Mouse (Mus musculus) embryonic facial prominence, embryonic 13.5 days (tissue): ENCODE data around the gene Nkain2. TPM values are rescaled to one million over a fixed set of nuclear protein-coding genes. Genes with fewer than 3 reads are reported as not detected.

Experiments used
- ATAC-seq: fragments of 200-750 bp; cut with Nextera tagmentation; 2 replicates; pipeline ENCODE4 v1.8.0; 2017; ENCODE audit warnings: low read depth; ENCODE audit not compliant: insufficient number of reproducible peaks, insufficient read depth, low FRiP score, low TSS enrichment
- H3K27ac ChIP-seq: fragments of 300-500 bp; sonication (generic); 2 replicates; pipeline ENCODE4 v1.5.1; 2015; ENCODE audit warnings: moderate library complexity, mild to moderate bottlenecking, inconsistent platforms
- H3K27me3 ChIP-seq: fragments of 300-500 bp; sonication (generic); 2 replicates; pipeline ENCODE4 v1.6.1; 2015; ENCODE audit warnings: mild to moderate bottlenecking, inconsistent platforms
- H3K36me3 ChIP-seq: fragments of 300-500 bp; sonication (generic); 2 replicates; pipeline ENCODE4 v1.6.1; 2015; ENCODE audit warnings: mild to moderate bottlenecking, inconsistent platforms
- H3K4me1 ChIP-seq: fragments of 300-500 bp; sonication (generic); 2 replicates; pipeline ENCODE4 v1.6.1; 2015; ENCODE audit warnings: inconsistent platforms
- H3K4me2 ChIP-seq: fragments of 300-500 bp; sonication (generic); 2 replicates; pipeline ENCODE4 v1.6.1; 2015; ENCODE audit warnings: moderate library complexity, mild to moderate bottlenecking, inconsistent platforms
- H3K4me3 ChIP-seq: fragments of 300-500 bp; sonication (generic); 2 replicates; pipeline ENCODE4 v1.5.1; 2015; ENCODE audit warnings: mild to moderate bottlenecking, inconsistent platforms
- H3K9ac ChIP-seq: fragments of 300-500 bp; sonication (generic); 2 replicates; pipeline ENCODE4 v1.6.1; 2015; ENCODE audit warnings: mild to moderate bottlenecking, inconsistent platforms
- H3K9me3 ChIP-seq: fragments of 300-500 bp; sonication (generic); 2 replicates; pipeline ENCODE4 v1.6.1; 2016; ENCODE audit warnings: inconsistent platforms
- WGBS: fragments of 180-500 bp; shearing (Covaris S2); methylation state at CpG from one replicate; pipeline ENCODE4 v1.1.7; 2015; ENCODE audit warnings: mixed read lengths; 5-methylcytosine and 5-hydroxymethylcytosine counted together
- polyA plus RNA-seq: library from polyadenylated mRNA; unstranded; fragments of >200 nt; fragmentation: Nextera tagmentation; extraction: Ambion mirVana; gene quantifications from 2 replicates; pipeline ENCODE4 v1.2.1, GENCODE M21; 2015

Gene Nkain2
- polyA plus RNA-seq, 1 experiment from 2014 or later = 1.5 TPM

- Histone ChIP-seq H3K9ac (no peak overlapping the region), H3K4me3 (no peak overlapping the region), H3K4me2 (no peak overlapping the region), H3K27ac (no peak overlapping the region), H3K36me3 (no peaks in the 10 kb centered on the region), H3K9me3 (no peaks in the 10 kb centered on the region), H3K27me3 (no peaks in the 10 kb centered on the region), H3K4me1 (no peaks in the 10 kb centered on the region)
- ATAC-seq = no peak
- WGBS = 88% methylated on average over 3 of the region's 3 CpGs
Measured at GRCm38 (mm10) chr10:32301024-32301597, 589.2 kb downstream of the Nkain2 start.

GRCm38 (mm10) chr10:32290487-32290886 is 599.8 kb downstream of the Nkain2 start:
- Histone ChIP-seq H3K4me1 (no peaks in the 10 kb centered on the region), H3K27ac (no peak overlapping the region), H3K9me3 (no peaks in the 10 kb centered on the region), H3K4me3 (no peak overlapping the region), H3K4me2 (no peak overlapping the region), H3K27me3 (no peaks in the 10 kb centered on the region), H3K9ac (no peak overlapping the region), H3K36me3 (no peaks in the 10 kb centered on the region)
- no peak for ATAC-seq
- WGBS = 56% methylated on average over 2 of the region's 2 CpGs

- Histone ChIP-seq H3K36me3 (no peaks in the 10 kb centered on the region), H3K27me3 (no peaks in the 10 kb centered on the region), H3K27ac (no peak overlapping the region), H3K4me3 (no peak overlapping the region), H3K4me2 (no peak overlapping the region), H3K4me1 (no peaks in the 10 kb centered on the region), H3K9ac (no peak overlapping the region), H3K9me3 (no peaks in the 10 kb centered on the region)
- WGBS = 76% methylated on average over 1 of the region's 1 CpGs
- ATAC-seq = no peak
Measured at GRCm38 (mm10) chr10:32283690-32284089, 606.6 kb downstream of the Nkain2 start.

DNA sequence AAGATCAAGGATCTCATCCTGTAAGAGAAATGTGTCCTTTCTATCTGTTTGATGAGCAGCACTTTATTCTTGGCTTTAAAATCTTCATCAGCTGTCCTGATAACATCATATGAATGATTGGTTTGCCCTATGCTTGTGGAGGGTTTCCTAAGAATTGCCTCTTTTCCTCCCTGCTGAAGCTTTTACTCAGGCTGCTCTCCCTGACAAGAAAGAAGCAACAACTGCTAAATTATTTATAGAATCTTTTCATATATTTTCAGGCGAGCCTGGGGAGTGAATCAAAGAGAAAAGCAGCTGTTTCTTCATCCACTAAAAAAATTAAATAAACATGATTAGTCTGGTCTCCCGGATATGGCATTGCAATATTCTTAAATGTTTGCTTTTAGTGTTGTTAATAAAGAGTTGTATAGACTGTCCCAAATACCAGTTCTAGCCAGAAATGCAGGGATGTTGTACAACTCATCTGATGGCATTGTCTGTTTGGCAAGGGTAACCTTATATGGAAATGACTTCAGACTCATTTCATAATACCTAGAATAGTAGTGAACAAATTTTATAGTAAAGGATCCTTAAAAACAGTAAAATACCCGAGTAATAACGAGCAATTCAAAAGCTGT is 646.9 kb downstream of the Nkain2 start:
- no peak overlapping the region for H3K27ac ChIP-seq
- no peaks in the 10 kb centered on the region for H3K4me1 ChIP-seq
- no peaks in the 10 kb centered on the region for H3K27me3 ChIP-seq
- no peaks in the 10 kb centered on the region for H3K9me3 ChIP-seq
- no peak for ATAC-seq
- no peak overlapping the region for H3K4me3 ChIP-seq
- H3K9ac ChIP-seq = no peak overlapping the region
- H3K4me2 ChIP-seq = no peak overlapping the region
- H3K36me3 ChIP-seq = no peaks in the 10 kb centered on the region
- WGBS = 64% methylated on average over 4 of the region's 4 CpGs

DNA sequence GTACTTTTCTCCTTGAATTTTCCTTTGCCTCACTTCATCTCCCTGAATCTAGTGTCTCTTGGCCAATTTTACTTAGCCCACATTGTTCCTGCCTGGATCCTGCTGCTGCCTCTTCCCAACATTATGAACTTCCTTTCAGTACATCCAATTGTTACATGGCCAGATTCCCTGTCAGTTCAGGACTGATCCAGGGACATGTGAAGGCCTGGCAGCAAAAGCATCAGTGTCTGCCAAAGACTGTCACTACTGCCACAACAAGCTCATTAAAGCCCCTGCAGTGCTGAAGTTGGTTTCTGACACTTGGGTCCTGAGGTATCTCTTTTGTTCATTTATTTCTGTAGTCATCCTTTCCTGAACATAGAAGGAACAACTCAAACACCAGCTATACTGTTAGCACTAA is 649.1 kb downstream of the Nkain2 start:
- H3K27me3 ChIP-seq = no peaks in the 10 kb centered on the region
- H3K9ac ChIP-seq = no peak overlapping the region
- H3K36me3 ChIP-seq = no peaks in the 10 kb centered on the region
- no peak overlapping the region for H3K4me3 ChIP-seq
- no peaks in the 10 kb centered on the region for H3K4me1 ChIP-seq
- H3K9me3 ChIP-seq = no peaks in the 10 kb centered on the region
- no peak overlapping the region for H3K27ac ChIP-seq
- ATAC-seq = no peak
- no peak overlapping the region for H3K4me2 ChIP-seq

DNA sequence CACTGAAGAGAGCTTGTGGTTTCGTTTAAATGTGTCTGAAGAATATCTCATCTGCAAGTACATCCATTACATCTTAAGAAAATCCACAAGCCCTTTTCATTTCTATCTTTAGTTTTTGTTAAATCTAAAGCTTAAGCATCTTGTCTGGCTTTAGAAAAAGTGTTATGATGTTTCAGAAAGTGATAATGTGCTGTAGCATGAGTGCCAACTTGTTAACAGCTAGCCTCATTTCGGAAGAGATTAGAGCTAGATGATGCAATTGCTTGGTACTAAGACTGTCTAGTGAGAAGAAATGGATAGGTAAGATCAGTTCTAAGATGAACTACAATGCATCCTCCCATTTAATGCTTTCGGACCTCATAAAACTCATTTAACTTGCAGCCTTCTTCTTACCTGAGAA is 707.3 kb downstream of the Nkain2 start:
- Histone ChIP-seq H3K27ac (no peak overlapping the region), H3K9ac (no peak overlapping the region), H3K4me3 (no peak overlapping the region), H3K27me3 (no peaks in the 10 kb centered on the region), H3K36me3 (no peaks in the 10 kb centered on the region), H3K9me3 (no peaks in the 10 kb centered on the region), H3K4me1 (no peaks in the 10 kb centered on the region), H3K4me2 (no peak overlapping the region)
- WGBS = 87% methylated on average over 3 of the region's 3 CpGs
- ATAC-seq = no peak

DNA sequence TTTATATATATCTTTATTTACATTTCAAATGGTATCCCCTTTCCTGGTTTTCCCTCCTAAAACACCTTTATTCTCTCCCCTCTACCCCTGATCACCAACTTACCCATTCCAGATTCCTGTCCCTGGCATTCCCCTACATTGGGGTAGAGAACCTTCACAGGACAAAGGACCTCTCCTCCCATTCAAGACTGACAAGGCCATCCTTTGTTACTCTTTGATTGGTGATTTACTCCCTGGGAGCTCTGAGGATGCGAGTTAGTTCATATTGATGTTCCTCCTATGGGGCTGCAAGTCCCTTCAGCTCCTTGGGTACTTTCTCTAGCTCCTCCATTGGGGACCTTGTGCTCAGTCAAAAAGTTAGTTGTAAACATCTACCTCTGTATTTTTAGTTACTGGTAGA is 798.9 kb downstream of the Nkain2 start:
- 61% methylated on average over 1 of the region's 1 CpGs for WGBS
- Histone ChIP-seq H3K36me3 (no peaks in the 10 kb centered on the region), H3K9ac (no peak overlapping the region), H3K9me3 (no peaks in the 10 kb centered on the region), H3K27ac (no peak overlapping the region), H3K27me3 (no peaks in the 10 kb centered on the region), H3K4me3 (no peak overlapping the region), H3K4me2 (no peak overlapping the region), H3K4me1 (no peaks in the 10 kb centered on the region)
- no peak for ATAC-seq

DNA sequence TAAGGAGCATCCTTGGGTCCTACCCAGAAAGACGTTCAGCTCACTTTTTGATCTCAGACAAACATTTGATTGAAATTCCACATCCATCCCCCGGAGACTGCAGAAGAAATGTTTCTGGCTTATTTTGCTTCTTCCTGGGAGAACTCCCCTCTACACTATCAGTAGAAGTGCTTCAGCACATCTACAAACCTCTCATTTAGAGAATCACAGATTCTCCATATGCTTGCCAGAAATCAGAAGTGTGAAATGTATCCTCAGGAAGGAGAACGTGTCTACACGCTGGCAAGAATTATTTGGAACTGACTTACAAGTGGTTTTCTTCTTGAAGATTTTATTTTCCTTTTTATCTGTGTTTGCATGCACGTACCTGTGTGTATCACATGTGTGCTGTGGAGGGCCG is 829.9 kb downstream of the Nkain2 start:
- H3K9ac ChIP-seq = no peak overlapping the region
- no peak for ATAC-seq

GRCm38 (mm10) chr10:32058251-32058650 is 832.0 kb downstream of the Nkain2 start:
- H3K36me3 ChIP-seq = no peaks in the 10 kb centered on the region
- WGBS = 86% methylated on average over 2 of the region's 2 CpGs
- no peak for ATAC-seq
- no peak overlapping the region for H3K27ac ChIP-seq
- H3K9me3 ChIP-seq = no peaks in the 10 kb centered on the region
- no peak overlapping the region for H3K4me2 ChIP-seq
- no peaks in the 10 kb centered on the region for H3K4me1 ChIP-seq
- H3K9ac ChIP-seq = no peak overlapping the region
- no peak overlapping the region for H3K4me3 ChIP-seq
- no peaks in the 10 kb centered on the region for H3K27me3 ChIP-seq

More for the DNA sequence above, 829.9 kb downstream of the Nkain2 start:
- H3K27me3 ChIP-seq = no peaks in the 10 kb centered on the region
- H3K4me1 ChIP-seq = no peaks in the 10 kb centered on the region
- no peaks in the 10 kb centered on the region for H3K36me3 ChIP-seq
- H3K4me3 ChIP-seq = no peak overlapping the region
- no peaks in the 10 kb centered on the region for H3K9me3 ChIP-seq
- H3K27ac ChIP-seq = no peak overlapping the region
- WGBS = 84% methylated on average over 6 of the region's 6 CpGs
- H3K4me2 ChIP-seq = no peak overlapping the region

- no peaks in the 10 kb centered on the region for H3K4me1 ChIP-seq
- H3K27me3 ChIP-seq = no peaks in the 10 kb centered on the region
- WGBS = 82% methylated on average over 5 of the region's 5 CpGs
- H3K9ac ChIP-seq = no peak overlapping the region
- no peak for ATAC-seq
- H3K4me3 ChIP-seq = no peak overlapping the region
- no peaks in the 10 kb centered on the region for H3K9me3 ChIP-seq
- H3K27ac ChIP-seq = no peak overlapping the region
- H3K4me2 ChIP-seq = no peak overlapping the region
- H3K36me3 ChIP-seq = no peaks in the 10 kb centered on the region
Measured at GRCm38 (mm10) chr10:32052546-32053295, 837.5 kb downstream of the Nkain2 start.

- ATAC-seq = no peak
- Histone ChIP-seq H3K27ac (no peak overlapping the region), H3K9ac (no peak overlapping the region), H3K4me3 (no peak overlapping the region), H3K4me2 (no peak overlapping the region), H3K27me3 (no peaks in the 10 kb centered on the region), H3K36me3 (no peaks in the 10 kb centered on the region), H3K9me3 (no peaks in the 10 kb centered on the region), H3K4me1 (no peaks in the 10 kb centered on the region)
- 83% methylated on average over 6 of the region's 6 CpGs for WGBS
Measured at GRCm38 (mm10) chr10:32052045-32052444, 838.2 kb downstream of the Nkain2 start.

GRCm38 (mm10) chr10:32029996-32030395 is 860.3 kb downstream of the Nkain2 start:
- 38% methylated on average over 1 of the region's 1 CpGs for WGBS
- ATAC-seq = no peak
- Histone ChIP-seq H3K27ac (no peak overlapping the region), H3K9me3 (no peaks in the 10 kb centered on the region), H3K4me3 (no peak overlapping the region), H3K4me2 (no peak overlapping the region), H3K4me1 (no peaks in the 10 kb centered on the region), H3K9ac (no peak overlapping the region), H3K27me3 (no peaks in the 10 kb centered on the region), H3K36me3 (no peaks in the 10 kb centered on the region)
